Mouse (Mus musculus) limb, embryonic 13.5 days (tissue): Measurements from ENCODE around the gene Mmp11. TPM values are rescaled to one million over a fixed set of nuclear protein-coding genes. Genes with fewer than 3 reads are reported as not detected.

Experiments
- ATAC-seq: fragments of 200-750 bp; cut with Nextera tagmentation; 2 replicates; pipeline ENCODE4 v1.8.0; 2017; ENCODE audit warnings: low read depth, moderate number of reproducible peaks, moderate TSS enrichment; ENCODE audit not compliant: low FRiP score
- H3K27ac ChIP-seq: fragments of 300-500 bp; sonication (generic); 2 replicates; pipeline ENCODE4 v1.5.1; 2015; ENCODE audit warnings: inconsistent platforms, mild to moderate bottlenecking, moderate library complexity
- H3K27me3 ChIP-seq: fragments of 300-500 bp; sonication (generic); 2 replicates; pipeline ENCODE4 v1.6.1; 2015; ENCODE audit warnings: mild to moderate bottlenecking, inconsistent platforms
- H3K36me3 ChIP-seq: fragments of 300-500 bp; sonication (generic); 2 replicates; pipeline ENCODE4 v1.6.1; 2015; ENCODE audit warnings: inconsistent platforms, mild to moderate bottlenecking, moderate library complexity
- H3K4me1 ChIP-seq: fragments of 300-500 bp; sonication (generic); 2 replicates; pipeline ENCODE4 v1.6.1; 2015; ENCODE audit warnings: inconsistent platforms
- H3K4me2 ChIP-seq: fragments of 300-500 bp; sonication (generic); replicated peaks from 2 replicates; pipeline ENCODE4 v1.6.1; 2015; ENCODE audit warnings: inconsistent platforms, mild to moderate bottlenecking, moderate library complexity
- H3K4me3 ChIP-seq: fragments of 300-500 bp; sonication (generic); 2 replicates; pipeline ENCODE4 v1.5.1; 2015; ENCODE audit warnings: moderate library complexity, mild to moderate bottlenecking, inconsistent platforms
- H3K9ac ChIP-seq: fragments of 300-500 bp; sonication (generic); 2 replicates; pipeline ENCODE4 v1.6.1; 2015; ENCODE audit warnings: mild to moderate bottlenecking, inconsistent platforms
- H3K9me3 ChIP-seq: fragments of 300-500 bp; sonication (generic); 2 replicates; pipeline ENCODE4 v1.6.1; 2016; ENCODE audit warnings: inconsistent platforms
- WGBS: fragments of 180-500 bp; shearing (Covaris S2); methylation state at CpG from one replicate; pipeline ENCODE4 v1.1.7; 2015; 5-methylcytosine and 5-hydroxymethylcytosine counted together
- polyA plus RNA-seq: library from polyadenylated mRNA; unstranded; fragments of >200 nt; fragmentation: Nextera tagmentation; extraction: Ambion mirVana; gene quantifications from 2 replicates; pipeline ENCODE4 v1.2.1, GENCODE M21; 2015

The Mmp11 gene
- 194 and 198 TPM in 2 replicates for polyA plus RNA-seq

GRCm38 (mm10) chr10:75935680-75936541 lies at the start of gene Mmp11:
TSS of gene Mmp11 (minus strand) at chr10:75936496.
- peaks cover 32% of the 10 kb centered on the region for H3K4me1 ChIP-seq
- 2% methylated on average over 50 of the region's 51 CpGs for WGBS
- peak within 1 kb of the TSS; percentile 53 for H3K4me3 ChIP-seq
- ATAC-seq, result peak; percentile 34; the same call in 1 of the 2 replicates
- no peak within 1 kb of the TSS for H3K27ac ChIP-seq
- H3K27me3 ChIP-seq, result peaks cover 51% of the 10 kb centered on the region
- H3K9me3 ChIP-seq, result no peaks in the 10 kb centered on the region
- peak within 1 kb of the TSS; percentile 54 for H3K9ac ChIP-seq
- H3K36me3 ChIP-seq, result no peaks in the 10 kb centered on the region
- H3K4me2 ChIP-seq, result peak within 1 kb of the TSS; percentile 93

- Histone ChIP-seq H3K27ac (no peak overlapping the region), H3K9ac (no peak overlapping the region), H3K4me1 (no peaks in the 10 kb centered on the region), H3K36me3 (no peaks in the 10 kb centered on the region), H3K9me3 (no peaks in the 10 kb centered on the region), H3K4me2 (no peak overlapping the region), H3K27me3 (no peaks in the 10 kb centered on the region), H3K4me3 (no peak overlapping the region)
- WGBS, result 82% methylated on average over 3 of the region's 3 CpGs
- no peak for ATAC-seq
Measured at GRCm38 (mm10) chr10:75979432-75979831, 43.1 kb upstream of the Mmp11 start.

GRCm38 (mm10) chr10:75978835-75979157 lies 42.5 kb upstream of the Mmp11 start:
- ATAC-seq, result no peak
- H3K27ac ChIP-seq, result no peak overlapping the region
- no peaks in the 10 kb centered on the region for H3K27me3 ChIP-seq
- no peak overlapping the region for H3K4me2 ChIP-seq
- H3K4me1 ChIP-seq, result no peaks in the 10 kb centered on the region
- WGBS, result 86% methylated on average over 5 of the region's 5 CpGs
- H3K9ac ChIP-seq, result no peak overlapping the region
- no peaks in the 10 kb centered on the region for H3K9me3 ChIP-seq
- no peak overlapping the region for H3K4me3 ChIP-seq
- no peaks in the 10 kb centered on the region for H3K36me3 ChIP-seq

GRCm38 (mm10) chr10:75978119-75978834 lies 42.0 kb upstream of the Mmp11 start:
- ATAC-seq, result no peak
- Histone ChIP-seq H3K36me3 (no peaks in the 10 kb centered on the region), H3K4me2 (no peak overlapping the region), H3K4me1 (no peaks in the 10 kb centered on the region), H3K9me3 (no peaks in the 10 kb centered on the region), H3K27me3 (no peaks in the 10 kb centered on the region), H3K27ac (no peak overlapping the region), H3K4me3 (no peak overlapping the region), H3K9ac (no peak overlapping the region)
- WGBS, result 56% methylated on average over 10 of the region's 10 CpGs

GRCm38 (mm10) chr10:75975216-75975615 lies 38.9 kb upstream of the Mmp11 start:
- 81% methylated on average over 5 of the region's 5 CpGs for WGBS
- Histone ChIP-seq H3K4me3 (no peak overlapping the region), H3K36me3 (no peaks in the 10 kb centered on the region), H3K9ac (no peak overlapping the region), H3K9me3 (no peaks in the 10 kb centered on the region), H3K27ac (no peak overlapping the region), H3K4me1 (no peaks in the 10 kb centered on the region), H3K27me3 (no peaks in the 10 kb centered on the region), H3K4me2 (no peak overlapping the region)
- ATAC-seq, result no peak

- WGBS, result 88% methylated on average over 10 of the region's 10 CpGs
- ATAC-seq, result no peak
- Histone ChIP-seq H3K4me2 (no peak overlapping the region), H3K4me1 (no peaks in the 10 kb centered on the region), H3K27me3 (no peaks in the 10 kb centered on the region), H3K4me3 (no peak overlapping the region), H3K9ac (no peak overlapping the region), H3K9me3 (no peaks in the 10 kb centered on the region), H3K27ac (no peak overlapping the region), H3K36me3 (no peaks in the 10 kb centered on the region)
Measured at GRCm38 (mm10) chr10:75973846-75974245, 37.5 kb upstream of the Mmp11 start.

GRCm38 (mm10) chr10:75954381-75954811 lies 18.1 kb upstream of the Mmp11 start, which contains the start of gene Gm5134:
TSS of gene Gm5134 (plus strand) at chr10:75954514.
- no peak within 1 kb of the TSS; the same call in 1 of the 2 replicates for H3K9ac ChIP-seq
- no peak for ATAC-seq
- WGBS, result 28% methylated on average over 20 of the region's 20 CpGs
- H3K27me3 ChIP-seq, result peaks cover 23% of the 10 kb centered on the region
- no peaks in the 10 kb centered on the region for H3K36me3 ChIP-seq
- no peaks in the 10 kb centered on the region for H3K9me3 ChIP-seq
- H3K4me3 ChIP-seq, result peak within 1 kb of the TSS; percentile 17
- H3K4me1 ChIP-seq, result peaks cover 9% of the 10 kb centered on the region; the same call in 1 of the 2 replicates
- no peak within 1 kb of the TSS for H3K27ac ChIP-seq
- peak within 1 kb of the TSS; percentile 50 for H3K4me2 ChIP-seq

- 0 out of 2 replicates have a peak, but pooled peaks have one; percentile 22 for ATAC-seq
Measured at GRCm38 (mm10) chr10:75951424-75952050, 15.2 kb upstream of the Mmp11 start.

GRCm38 (mm10) chr10:75950791-75951210 lies 14.5 kb upstream of the Mmp11 start:
- Histone ChIP-seq H3K36me3 (no peaks in the 10 kb centered on the region), H3K27me3 (peaks cover 24% of the 10 kb centered on the region), H3K4me1 (peaks cover 9% of the 10 kb centered on the region; the same call in 1 of the 2 replicates), H3K27ac (no peak overlapping the region), H3K9me3 (no peaks in the 10 kb centered on the region), H3K4me2 (peak overlapping the region; percentile 91), H3K4me3 (peak overlapping the region; percentile 51), H3K9ac (peak overlapping the region; percentile 70)
- peak; percentile 67 for ATAC-seq
- WGBS, result 2% methylated on average over 23 of the region's 23 CpGs

More at GRCm38 (mm10) chr10:75951424-75952050, 15.2 kb upstream of the Mmp11 start:
- H3K27ac ChIP-seq, result no peak overlapping the region
- H3K4me2 ChIP-seq, result peak overlapping the region; percentile 91
- H3K36me3 ChIP-seq, result no peaks in the 10 kb centered on the region
- H3K4me1 ChIP-seq, result peaks cover 9% of the 10 kb centered on the region; the same call in 1 of the 2 replicates
- peak overlapping the region; percentile 70 for H3K9ac ChIP-seq
- no peaks in the 10 kb centered on the region for H3K9me3 ChIP-seq
- H3K27me3 ChIP-seq, result peaks cover 24% of the 10 kb centered on the region
- 4% methylated on average over 13 of the region's 13 CpGs for whole genome bisulfite sequencing
- peak overlapping the region; percentile 51 for H3K4me3 ChIP-seq

- Histone ChIP-seq H3K4me1 (peaks cover 9% of the 10 kb centered on the region; the same call in 1 of the 2 replicates), H3K27me3 (peaks cover 24% of the 10 kb centered on the region), H3K4me2 (no peak overlapping the region), H3K9me3 (no peaks in the 10 kb centered on the region), H3K36me3 (no peaks in the 10 kb centered on the region), H3K9ac (no peak overlapping the region), H3K27ac (no peak overlapping the region), H3K4me3 (no peak overlapping the region)
- WGBS, result 80% methylated on average over 22 of the region's 22 CpGs
- ATAC-seq, result no peak
Measured at GRCm38 (mm10) chr10:75949053-75950045, 13.1 kb upstream of the Mmp11 start.

- no peak overlapping the region for H3K4me3 ChIP-seq
- H3K27ac ChIP-seq, result no peak overlapping the region
- no peak for ATAC-seq
- no peak overlapping the region for H3K9ac ChIP-seq
- H3K27me3 ChIP-seq, result peaks cover 16% of the 10 kb centered on the region
- H3K9me3 ChIP-seq, result no peaks in the 10 kb centered on the region
- WGBS, result 79% methylated on average over 5 of the region's 5 CpGs
- no peak overlapping the region for H3K4me2 ChIP-seq
- H3K4me1 ChIP-seq, result peaks cover 9% of the 10 kb centered on the region; the same call in 1 of the 2 replicates
- H3K36me3 ChIP-seq, result no peaks in the 10 kb centered on the region
Measured at GRCm38 (mm10) chr10:75948079-75948478, 11.8 kb upstream of the Mmp11 start.
